In the genomic region with DNA sequence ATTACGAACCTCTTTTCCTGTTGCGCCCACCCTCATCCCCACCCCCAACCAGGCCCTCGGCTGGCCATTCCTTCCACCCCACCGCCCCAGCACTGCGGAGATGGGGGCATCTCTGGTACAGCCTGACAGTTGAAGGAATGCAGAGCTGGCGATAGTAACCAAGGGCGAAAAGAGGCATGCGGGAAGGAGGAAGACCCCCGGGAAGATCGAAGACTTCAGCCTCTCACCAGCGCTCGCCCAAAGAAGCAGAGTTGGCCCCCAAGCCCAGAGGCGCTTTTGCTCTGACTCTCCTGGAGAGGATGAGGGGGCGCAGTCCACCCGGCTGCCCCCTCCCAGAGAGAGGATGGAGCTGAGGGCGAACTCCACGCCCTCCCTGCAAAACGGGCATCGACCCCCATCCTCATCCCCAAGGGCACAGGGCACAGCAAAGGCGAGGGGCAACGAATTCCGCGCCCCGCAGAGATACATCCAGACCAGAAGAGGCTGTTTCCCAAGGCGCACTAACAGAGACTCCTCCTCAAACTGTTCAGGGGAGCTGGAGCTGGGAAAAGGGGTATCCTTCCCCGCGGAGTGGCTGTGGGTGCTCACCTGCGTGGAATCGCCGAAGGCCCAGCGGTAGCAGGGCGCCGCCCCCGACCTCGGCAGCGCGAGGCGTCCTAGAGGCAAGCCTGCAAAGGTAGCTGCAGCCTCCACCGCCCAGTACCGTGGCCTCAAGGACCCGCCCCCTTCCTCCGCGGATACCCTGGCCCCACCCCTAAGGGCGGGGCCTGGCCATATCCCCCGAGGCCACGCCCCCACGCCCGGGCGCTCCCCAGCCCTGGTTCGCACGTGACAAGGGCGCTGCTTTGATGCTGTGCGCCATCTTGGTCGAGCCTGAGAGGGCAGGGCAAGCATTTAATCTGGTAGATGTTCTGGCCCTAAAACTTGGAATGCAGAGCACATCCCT, we compare ENCODE assay signal across 8 mouse cellular contexts. TPM values are rescaled to one million over a fixed set of nuclear protein-coding genes. Genes with fewer than 3 reads are reported as not detected.
DNase-seq lines count a peak whose midpoint lies in the region; ATAC-seq lines count a peak whose summit lies in the region.

No protein-coding gene starts in this region.

- H3K27me3 ChIP-seq in embryonic facial prominence, embryonic 12.5 days: no peaks in the 10 kb centered on the region
- no peaks in the 10 kb centered on the region for H3K27me3 ChIP-seq in heart, embryonic 11.5 days (ENCODE audit: control insufficient read depth, insufficient read depth, low read length)
- no peaks in the 10 kb centered on the region for H3K27me3 ChIP-seq in kidney, embryonic 14.5 days (ENCODE audit: control insufficient read depth, insufficient read depth, low read length)
- H3K27me3 ChIP-seq in limb, embryonic 13.5 days: no peaks in the 10 kb centered on the region
- H3K27me3 ChIP-seq in midbrain, embryonic 15.5 days (replicated peaks): no peaks in the 10 kb centered on the region

- H3K9ac ChIP-seq in embryonic facial prominence, embryonic 12.5 days: peak overlapping the region; percentile 51
- peak overlapping the region; percentile 76 for H3K9ac ChIP-seq in heart, embryonic 11.5 days (ENCODE audit: low read depth, low read length)
- H3K9ac ChIP-seq in kidney, embryonic 14.5 days (ENCODE audit: low read depth, low read length): peak overlapping the region; percentile 55
- peak overlapping the region; percentile 77 for H3K9ac ChIP-seq in limb, embryonic 13.5 days
- H3K9ac ChIP-seq in midbrain, embryonic 15.5 days: peak overlapping the region; percentile 66

- peak overlapping the region; percentile 80 for H3K4me2 ChIP-seq in embryonic facial prominence, embryonic 12.5 days (replicated peaks)
- H3K4me2 ChIP-seq in heart, embryonic 11.5 days: peak overlapping the region; percentile 95
- H3K4me2 ChIP-seq in kidney, embryonic 14.5 days (replicated peaks; ENCODE audit: low read depth, low read length): peak overlapping the region; percentile 94
- peak overlapping the region; percentile 86 for H3K4me2 ChIP-seq in limb, embryonic 13.5 days (replicated peaks)
- peak overlapping the region; percentile 78 for H3K4me2 ChIP-seq in midbrain, embryonic 15.5 days

- no peaks in the 10 kb centered on the region; the same call in 1 of the 2 replicates for H3K4me1 ChIP-seq in embryonic facial prominence, embryonic 12.5 days
- peaks cover 33% of the 10 kb centered on the region for H3K4me1 ChIP-seq in heart, embryonic 11.5 days (ENCODE audit: control insufficient read depth, insufficient read depth, low read length)
- H3K4me1 ChIP-seq in kidney, embryonic 14.5 days (ENCODE audit: control insufficient read depth, insufficient read depth, low read length): no peaks in the 10 kb centered on the region
- H3K4me1 ChIP-seq in limb, embryonic 13.5 days: peaks cover 12% of the 10 kb centered on the region
- H3K4me1 ChIP-seq in midbrain, embryonic 15.5 days: peaks cover 17% of the 10 kb centered on the region; the same call in 1 of the 2 replicates

- H3K9me3 ChIP-seq in embryonic facial prominence, embryonic 12.5 days: no peaks in the 10 kb centered on the region
- no peaks in the 10 kb centered on the region for H3K9me3 ChIP-seq in heart, embryonic 11.5 days (replicated peaks; ENCODE audit: control insufficient read depth, low read length)
- no peaks in the 10 kb centered on the region for H3K9me3 ChIP-seq in kidney, embryonic 14.5 days (ENCODE audit: control insufficient read depth, low read length)
- no peaks in the 10 kb centered on the region for H3K9me3 ChIP-seq in limb, embryonic 13.5 days
- H3K9me3 ChIP-seq in midbrain, embryonic 15.5 days: no peaks in the 10 kb centered on the region

- H3K36me3 ChIP-seq in embryonic facial prominence, embryonic 12.5 days: peaks cover 19% of the 10 kb centered on the region
- peaks cover 8% of the 10 kb centered on the region for H3K36me3 ChIP-seq in heart, embryonic 11.5 days (ENCODE audit: control insufficient read depth, insufficient read depth, low read length)
- peaks cover 26% of the 10 kb centered on the region for H3K36me3 ChIP-seq in kidney, embryonic 14.5 days (ENCODE audit: control insufficient read depth, insufficient read depth, low read length)
- H3K36me3 ChIP-seq in limb, embryonic 13.5 days: peaks cover 26% of the 10 kb centered on the region
- peaks cover 21% of the 10 kb centered on the region; the same call in 1 of the 2 replicates for H3K36me3 ChIP-seq in midbrain, embryonic 15.5 days (replicated peaks)

- peak overlapping the region; percentile 53 for H3K4me3 ChIP-seq in embryonic facial prominence, embryonic 12.5 days
- peak overlapping the region; percentile 66 for H3K4me3 ChIP-seq in heart, embryonic 11.5 days (ENCODE audit: low read depth, low read length)
- H3K4me3 ChIP-seq in kidney, embryonic 14.5 days (ENCODE audit: low read length): peak overlapping the region; percentile 54
- H3K4me3 ChIP-seq in limb, embryonic 13.5 days: peak overlapping the region; percentile 57
- peak overlapping the region; percentile 54 for H3K4me3 ChIP-seq in midbrain, embryonic 15.5 days

- WGBS in embryonic facial prominence, embryonic 12.5 days: 1% methylated on average over 54 of the region's 54 CpGs
- under 1% methylated on average over 51 of the region's 54 CpGs for WGBS in heart, embryonic 11.5 days (ENCODE audit: insufficient replicate concordance)
- under 1% methylated on average over 54 of the region's 54 CpGs for WGBS in kidney, embryonic 14.5 days
- WGBS in limb, embryonic 13.5 days: under 1% methylated on average over 52 of the region's 54 CpGs
- WGBS in midbrain, embryonic 15.5 days: 2% methylated on average over 53 of the region's 54 CpGs

- 0 out of 2 replicates have a peak overlapping the region, but pooled peaks have one; percentile 3 for H3K27ac ChIP-seq in embryonic facial prominence, embryonic 12.5 days
- peak overlapping the region; percentile 46; the same call in 1 of the 2 replicates for H3K27ac ChIP-seq in heart, embryonic 11.5 days (ENCODE audit: low read depth, low read length)
- H3K27ac ChIP-seq in kidney, embryonic 14.5 days (ENCODE audit: low read depth, low read length): no peak overlapping the region
- H3K27ac ChIP-seq in limb, embryonic 13.5 days: no peak overlapping the region
- peak overlapping the region; percentile 74 for H3K27ac ChIP-seq in midbrain, embryonic 15.5 days

- peak; percentile 91 for ATAC-seq in embryonic facial prominence, embryonic 12.5 days (ENCODE audit: insufficient number of reproducible peaks, insufficient read depth, low FRiP score, low TSS enrichment)
- peak; percentile 96 for ATAC-seq in heart, embryonic 11.5 days (replicated peaks; ENCODE audit: insufficient number of reproducible peaks, low FRiP score, low TSS enrichment)
- peak; percentile 97 for ATAC-seq in kidney, embryonic 14.5 days (ENCODE audit: low FRiP score, low TSS enrichment)
- peak; percentile 93 for ATAC-seq in limb, embryonic 13.5 days (ENCODE audit: low FRiP score, low read depth)
- peak; percentile 94 for ATAC-seq in midbrain, embryonic 15.5 days (replicated peaks)

- DNase-seq in adrenal gland, postnatal 36 days: peak; percentile 76 to 88
- peak; percentile 66 for DNase-seq in spleen, adult 12 weeks (ENCODE audit: low spot score)
- DNase-seq in adipocyte (ENCODE audit: low spot score): no peak

RNA-seq across cellular contexts. Expression of a gene that starts 11.6 kb away (rescaled TPM):
- total RNA-seq in adrenal gland, postnatal 36 days (2021): 1 to 10 TPM in 1 of 2 experiments, under 1 TPM in 1; 0.60 to 1.1 TPM
- 7.0 TPM in 2 replicates for polyA plus RNA-seq in embryonic facial prominence, embryonic 12.5 days (2016; fragmentation: Nextera tagmentation; extraction: Ambion mirVana)
- polyA plus RNA-seq in heart, embryonic 11.5 days (2014; fragmentation: Nextera tagmentation; extraction: Ambion mirVana): 9.4 and 9.7 TPM in 2 replicates
- 1.6 and 2.7 TPM in 2 replicates for polyA plus RNA-seq in kidney, embryonic 14.5 days (2014; fragmentation: Nextera tagmentation; extraction: Ambion mirVana)
- polyA plus RNA-seq in limb, embryonic 13.5 days (2015; fragmentation: Nextera tagmentation; extraction: Ambion mirVana): 10.3 and 10.4 TPM in 2 replicates
- 18.9 and 20.4 TPM in 2 replicates for polyA plus RNA-seq in midbrain, embryonic 15.5 days (2015; fragmentation: Nextera tagmentation; extraction: Ambion mirVana)

RNA-seq across cellular contexts. Expression of a gene that starts 17.5 kb away (rescaled TPM):
- total RNA-seq in adrenal gland, postnatal 36 days (2021): 10 to 100 TPM; 49.2 to 52.6 TPM
- 102 and 105 TPM in 2 replicates for polyA plus RNA-seq in embryonic facial prominence, embryonic 12.5 days (2016; fragmentation: Nextera tagmentation; extraction: Ambion mirVana)
- polyA plus RNA-seq in heart, embryonic 11.5 days (2014; fragmentation: Nextera tagmentation; extraction: Ambion mirVana): 75.1 and 78.8 TPM in 2 replicates
- polyA plus RNA-seq in kidney, embryonic 14.5 days (2014; fragmentation: Nextera tagmentation; extraction: Ambion mirVana): 57.0 and 91.3 TPM in 2 replicates
- polyA plus RNA-seq in limb, embryonic 13.5 days (2015; fragmentation: Nextera tagmentation; extraction: Ambion mirVana): 81.0 and 90.9 TPM in 2 replicates
- polyA plus RNA-seq in midbrain, embryonic 15.5 days (2015; fragmentation: Nextera tagmentation; extraction: Ambion mirVana): 144 and 147 TPM in 2 replicates

RNA-seq across cellular contexts. Expression of a gene that starts 41.5 kb away (rescaled TPM):
- not detected for total RNA-seq in adrenal gland, postnatal 36 days (2021)
- polyA plus RNA-seq in embryonic facial prominence, embryonic 12.5 days (2016; fragmentation: Nextera tagmentation; extraction: Ambion mirVana): not detected in 2 replicates
- polyA plus RNA-seq in heart, embryonic 11.5 days (2014; fragmentation: Nextera tagmentation; extraction: Ambion mirVana): not detected in 2 replicates
- polyA plus RNA-seq in kidney, embryonic 14.5 days (2014; fragmentation: Nextera tagmentation; extraction: Ambion mirVana): not detected in 2 replicates
- polyA plus RNA-seq in limb, embryonic 13.5 days (2015; fragmentation: Nextera tagmentation; extraction: Ambion mirVana): not detected in 2 replicates
- not detected in 2 replicates for polyA plus RNA-seq in midbrain, embryonic 15.5 days (2015; fragmentation: Nextera tagmentation; extraction: Ambion mirVana)

RNA-seq across cellular contexts. Expression of a gene that starts 54.5 kb away (rescaled TPM):
- not detected for total RNA-seq in adrenal gland, postnatal 36 days (2021)
- polyA plus RNA-seq in embryonic facial prominence, embryonic 12.5 days (2016; fragmentation: Nextera tagmentation; extraction: Ambion mirVana): 62.9 and 76.2 TPM in 2 replicates
- 3.7 and 4.2 TPM in 2 replicates for polyA plus RNA-seq in heart, embryonic 11.5 days (2014; fragmentation: Nextera tagmentation; extraction: Ambion mirVana)
- polyA plus RNA-seq in kidney, embryonic 14.5 days (2014; fragmentation: Nextera tagmentation; extraction: Ambion mirVana): 0.97 and 1.4 TPM in 2 replicates
- 171 and 190 TPM in 2 replicates for polyA plus RNA-seq in limb, embryonic 13.5 days (2015; fragmentation: Nextera tagmentation; extraction: Ambion mirVana)
- polyA plus RNA-seq in midbrain, embryonic 15.5 days (2015; fragmentation: Nextera tagmentation; extraction: Ambion mirVana): 0.10 TPM in 1 of 2 replicates, not detected in the other

Comparison
In these comparisons a context has a peak if more than half of its experiments do, and no peak if none do; other contexts are left out.
1. H3K27ac ChIP-seq: peak in embryonic facial prominence, embryonic 12.5 days (single experiment), heart, embryonic 11.5 days (single experiment) and midbrain, embryonic 15.5 days (single experiment); none in kidney, embryonic 14.5 days (single experiment) and limb, embryonic 13.5 days (single experiment).
2. Peak in every context shown above with its lines, with median percentiles within 50 percentile points of each other: ATAC-seq, H3K4me2 ChIP-seq, H3K4me3 ChIP-seq and H3K9ac ChIP-seq.